Mouse (Mus musculus) embryonic facial prominence, embryonic 10.5 days (tissue): ENCODE measurements around the gene Pou6f2. TPM values are rescaled to one million over a fixed set of nuclear protein-coding genes. Genes with fewer than 3 reads are reported as not detected.

Experiments used
- DNase-seq: peaks from one replicate; pipeline ENCODE4 v3.0.0-alpha.2; 2017; ENCODE audit warnings: low spot score
- H3K27ac ChIP-seq: fragments of 300-500 bp; sonication (generic); replicated peaks from 2 replicates; pipeline ENCODE4 v1.5.1; 2016; ENCODE audit warnings: mild to moderate bottlenecking
- H3K27me3 ChIP-seq: fragments of 300-500 bp; sonication (generic); replicated peaks from 2 replicates; pipeline ENCODE4 v1.6.1; 2016; ENCODE audit warnings: low read depth, mild to moderate bottlenecking; ENCODE audit not compliant: poor library complexity, severe bottlenecking
- H3K36me3 ChIP-seq: fragments of 300-500 bp; sonication (generic); replicated peaks from 2 replicates; pipeline ENCODE4 v1.6.1; 2016; ENCODE audit warnings: mild to moderate bottlenecking, moderate library complexity
- H3K4me1 ChIP-seq: fragments of 300-500 bp; sonication (generic); 2 replicates; pipeline ENCODE4 v1.6.1; 2016
- H3K4me3 ChIP-seq: fragments of 300-500 bp; sonication (generic); 2 replicates; pipeline ENCODE4 v1.5.1; 2016; ENCODE audit warnings: mild to moderate bottlenecking, moderate library complexity
- H3K9me3 ChIP-seq: fragments of 300-500 bp; sonication (generic); 2 replicates; pipeline ENCODE4 v1.6.1; 2016; ENCODE audit warnings: mild to moderate bottlenecking
- WGBS: fragments of 180-500 bp; shearing (Covaris S2); methylation state at CpG from one replicate; pipeline ENCODE4 v1.1.7; 2016; 5-methylcytosine and 5-hydroxymethylcytosine counted together
- polyA plus RNA-seq: library from polyadenylated mRNA; unstranded; fragments of >200 nt; fragmentation: Nextera tagmentation; extraction: Ambion mirVana; gene quantifications from 2 replicates; pipeline ENCODE4 v1.2.1, GENCODE M21; 2016

The Pou6f2 gene
- polyA plus RNA-seq, 1 experiment from 2014 or later, result 2.2 TPM

DNA sequence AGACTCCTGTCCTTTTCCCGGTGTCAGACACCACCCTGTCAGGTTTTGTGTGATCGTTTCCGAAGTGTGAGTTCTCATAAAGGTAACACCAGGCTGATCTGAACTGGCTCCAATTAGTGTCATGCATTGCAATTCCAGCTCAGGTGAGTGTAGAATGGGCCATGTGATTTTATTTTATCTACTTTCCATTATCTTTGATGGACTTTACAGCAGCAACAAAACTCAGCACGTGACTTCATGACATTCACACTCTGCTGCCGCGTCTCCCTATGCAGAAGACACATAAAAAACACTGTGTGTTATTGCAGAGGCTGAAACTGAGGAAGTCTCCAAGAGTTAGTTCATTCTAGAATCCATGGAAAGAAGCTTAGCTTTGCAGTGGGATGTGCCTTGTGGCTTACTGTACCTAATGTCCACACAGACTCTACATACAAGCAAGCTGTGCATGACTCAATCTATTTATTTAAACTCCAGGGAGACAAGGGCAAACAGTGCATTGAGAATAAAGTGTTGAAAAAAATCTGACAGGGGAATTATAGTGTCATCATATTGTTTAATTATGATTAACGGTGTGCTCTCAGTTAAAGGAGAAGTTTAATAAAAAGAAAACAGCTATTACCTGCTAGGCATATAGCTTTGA is 90.9 kb downstream of the Pou6f2 start:
- no peaks in the 10 kb centered on the region for H3K27me3 ChIP-seq
- H3K4me1 ChIP-seq, result no peaks in the 10 kb centered on the region
- no peak overlapping the region for H3K4me3 ChIP-seq
- H3K27ac ChIP-seq, result no peak overlapping the region
- no peaks in the 10 kb centered on the region for H3K36me3 ChIP-seq
- DNase-seq, result no peak
- WGBS, result 88% methylated on average over 7 of the region's 7 CpGs
- H3K9me3 ChIP-seq, result no peaks in the 10 kb centered on the region

DNA sequence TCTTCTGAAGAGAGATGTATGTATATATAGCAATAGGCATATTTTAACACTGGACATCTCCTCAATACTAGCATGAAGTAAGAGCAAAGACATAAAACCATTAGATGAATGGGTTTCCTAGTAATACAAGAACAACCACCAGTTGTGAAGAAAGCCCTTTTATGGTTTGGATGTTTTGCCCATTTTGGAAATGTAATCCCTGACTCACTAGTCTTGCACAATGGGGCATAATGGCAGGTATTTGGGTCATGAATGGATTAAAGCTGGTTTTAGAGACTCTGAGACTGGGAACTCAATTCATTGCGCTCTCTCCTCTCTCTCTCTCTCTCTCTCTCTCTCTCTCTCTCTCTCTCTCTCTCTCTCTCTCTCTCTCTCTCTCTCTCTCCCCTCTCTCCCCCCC is 97.5 kb downstream of the Pou6f2 start:
- DNase-seq, result no peak
- H3K4me3 ChIP-seq, result no peak overlapping the region
- H3K9me3 ChIP-seq, result no peaks in the 10 kb centered on the region
- no peaks in the 10 kb centered on the region for H3K27me3 ChIP-seq
- no peaks in the 10 kb centered on the region for H3K4me1 ChIP-seq
- no peaks in the 10 kb centered on the region for H3K36me3 ChIP-seq
- WGBS, result 88% methylated on average over 1 of the region's 1 CpGs
- H3K27ac ChIP-seq, result no peak overlapping the region

DNA sequence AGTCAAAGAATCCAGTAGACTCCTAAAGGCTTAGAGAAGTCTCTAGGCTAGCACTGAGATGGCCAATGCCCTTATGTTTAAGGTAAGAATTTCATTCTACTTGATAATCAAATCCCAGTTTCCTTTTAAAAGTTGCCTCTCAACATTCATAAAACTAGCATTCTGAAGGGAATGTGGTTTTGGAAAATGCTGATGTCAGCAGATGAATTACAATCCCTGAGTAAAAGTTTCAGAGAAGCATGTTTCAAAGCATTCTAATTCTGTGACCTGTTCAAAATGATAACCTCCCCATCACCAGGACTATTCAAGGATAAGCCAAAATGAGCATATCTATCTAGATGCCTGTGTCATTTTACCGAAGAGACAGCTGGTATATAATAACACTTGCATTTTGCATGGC is 104.0 kb downstream of the Pou6f2 start:
- no peak for DNase-seq
- Histone ChIP-seq H3K9me3 (no peaks in the 10 kb centered on the region), H3K27me3 (no peaks in the 10 kb centered on the region), H3K36me3 (no peaks in the 10 kb centered on the region), H3K4me1 (no peaks in the 10 kb centered on the region), H3K27ac (no peak overlapping the region), H3K4me3 (no peak overlapping the region)
- WGBS, result 89% methylated on average over 1 of the region's 1 CpGs

DNA sequence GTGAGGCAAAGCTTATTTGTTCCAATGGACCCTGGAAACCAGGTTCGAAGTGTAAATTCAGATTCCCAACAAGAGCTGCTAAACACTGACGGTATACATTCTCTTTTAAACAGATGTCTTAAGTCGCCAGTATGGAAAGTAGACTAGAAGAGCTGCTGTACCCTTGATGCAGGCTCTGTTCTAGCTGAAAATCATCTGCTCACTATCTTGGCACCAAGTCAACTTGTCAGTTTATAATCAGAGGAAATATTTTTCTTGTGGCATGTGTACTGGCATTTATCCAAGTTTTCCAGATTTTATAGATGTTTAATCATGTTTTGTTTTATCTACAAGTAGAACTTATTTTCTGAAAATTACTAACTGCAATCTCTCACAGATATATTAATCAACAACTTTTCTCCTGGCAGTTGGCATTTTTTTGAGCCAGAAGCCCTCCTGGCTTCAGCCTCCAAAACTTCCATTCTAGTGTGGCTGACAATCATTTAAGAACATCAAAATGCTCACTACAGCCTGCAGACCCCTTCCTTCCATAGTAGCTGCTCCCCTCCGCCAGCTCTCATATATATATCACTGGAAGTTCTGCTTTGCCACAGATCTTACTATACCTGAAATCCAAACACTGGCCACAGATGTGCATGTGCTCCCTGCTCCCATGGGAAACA is 107.1 kb downstream of the Pou6f2 start:
- WGBS, result 91% methylated on average over 4 of the region's 4 CpGs
- Histone ChIP-seq H3K4me1 (no peaks in the 10 kb centered on the region), H3K27me3 (no peaks in the 10 kb centered on the region)

DNA sequence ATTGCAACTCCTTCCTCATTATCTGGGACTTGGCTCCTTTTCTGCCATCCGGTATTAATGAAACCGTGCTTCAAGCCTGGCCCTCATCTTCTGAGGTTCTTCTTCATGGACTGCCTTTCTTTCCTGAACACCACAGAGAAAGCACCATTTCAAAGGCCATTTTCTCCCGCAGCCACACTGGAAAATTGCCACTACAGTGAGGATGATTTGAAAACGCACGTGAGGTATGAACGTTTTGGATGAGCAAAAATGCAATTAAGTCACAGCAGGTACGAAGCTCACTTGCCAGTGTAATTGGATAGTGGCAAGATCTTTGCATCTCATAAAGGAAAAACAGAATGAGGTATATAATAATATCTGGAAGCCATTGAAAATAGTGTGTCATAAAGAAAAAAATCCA is 110.0 kb downstream of the Pou6f2 start:
- Histone ChIP-seq H3K27ac (no peak overlapping the region), H3K4me1 (no peaks in the 10 kb centered on the region), H3K9me3 (no peaks in the 10 kb centered on the region), H3K27me3 (no peaks in the 10 kb centered on the region), H3K36me3 (no peaks in the 10 kb centered on the region), H3K4me3 (no peak overlapping the region)
- DNase-seq, result no peak
- WGBS, result 84% methylated on average over 7 of the region's 7 CpGs

More for the DNA sequence above, 107.1 kb downstream of the Pou6f2 start:
- no peak for DNase-seq
- Histone ChIP-seq H3K27ac (no peak overlapping the region), H3K4me3 (no peak overlapping the region), H3K36me3 (no peaks in the 10 kb centered on the region), H3K9me3 (no peaks in the 10 kb centered on the region)

DNA sequence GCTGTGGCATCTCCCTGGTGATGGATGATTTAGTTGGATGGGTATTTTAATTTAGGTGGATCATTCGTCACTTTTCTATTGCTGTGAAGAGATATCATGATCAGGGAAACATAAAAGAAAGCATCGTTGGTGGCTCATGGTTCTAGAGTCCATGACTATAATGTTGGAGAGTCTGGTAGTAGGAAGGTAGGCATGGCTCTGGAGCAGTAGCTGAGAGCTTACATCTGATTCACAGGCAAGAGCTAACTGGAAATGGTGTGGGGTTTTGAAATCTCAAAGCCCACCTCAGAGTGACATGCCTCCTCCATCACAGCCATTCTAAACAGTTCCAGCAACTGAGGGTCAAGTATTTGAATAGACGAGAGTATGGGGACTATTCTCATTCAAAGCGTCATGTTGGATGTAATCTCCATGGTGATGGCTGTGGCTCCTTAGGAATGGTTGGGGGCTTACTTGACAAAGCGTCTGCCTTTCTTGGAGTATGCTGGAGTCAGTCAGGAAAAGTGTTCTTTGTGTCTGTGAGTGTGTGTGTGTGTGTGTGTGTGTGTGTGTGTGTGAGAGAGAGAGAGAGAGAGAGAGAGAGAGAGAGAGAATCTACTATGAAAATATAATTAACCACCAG is 115.0 kb downstream of the Pou6f2 start:
- H3K4me3 ChIP-seq, result no peak overlapping the region
- H3K27ac ChIP-seq, result no peak overlapping the region
- H3K4me1 ChIP-seq, result 0 out of 2 replicates have a peak, but pooled peaks cover 3% of the 10 kb centered on the region
- no peaks in the 10 kb centered on the region for H3K36me3 ChIP-seq
- H3K9me3 ChIP-seq, result no peaks in the 10 kb centered on the region
- 79% methylated on average over 5 of the region's 5 CpGs for WGBS
- H3K27me3 ChIP-seq, result no peaks in the 10 kb centered on the region
- DNase-seq, result no peak

DNA sequence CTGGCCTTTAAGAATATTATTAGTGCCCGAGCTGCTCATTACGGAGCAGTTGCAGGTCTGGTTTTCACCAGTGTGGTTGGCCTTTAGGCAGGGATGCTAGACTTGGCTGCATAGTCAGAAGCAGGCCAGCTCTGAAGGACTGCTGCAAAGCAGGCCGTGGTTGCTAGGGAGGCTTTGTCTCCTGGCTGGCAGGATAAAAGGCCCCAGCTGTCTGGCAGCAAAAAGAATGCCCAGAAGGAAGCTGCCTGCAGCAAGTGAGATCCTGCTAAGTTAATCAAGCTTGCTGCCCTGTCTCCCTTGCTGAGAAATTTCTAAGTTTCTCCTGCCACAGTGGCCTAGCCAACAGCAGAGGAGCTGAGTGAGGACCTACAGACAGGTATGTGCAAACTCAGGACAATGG is 116.4 kb downstream of the Pou6f2 start:
- Histone ChIP-seq H3K4me1 (0 out of 2 replicates have a peak, but pooled peaks cover 3% of the 10 kb centered on the region), H3K36me3 (no peaks in the 10 kb centered on the region), H3K4me3 (no peak overlapping the region), H3K9me3 (no peaks in the 10 kb centered on the region), H3K27ac (no peak overlapping the region; the same call in 1 of the 2 replicates), H3K27me3 (no peaks in the 10 kb centered on the region)
- 39% methylated on average over 3 of the region's 3 CpGs for WGBS
- peak; percentile 31 for DNase-seq

DNA sequence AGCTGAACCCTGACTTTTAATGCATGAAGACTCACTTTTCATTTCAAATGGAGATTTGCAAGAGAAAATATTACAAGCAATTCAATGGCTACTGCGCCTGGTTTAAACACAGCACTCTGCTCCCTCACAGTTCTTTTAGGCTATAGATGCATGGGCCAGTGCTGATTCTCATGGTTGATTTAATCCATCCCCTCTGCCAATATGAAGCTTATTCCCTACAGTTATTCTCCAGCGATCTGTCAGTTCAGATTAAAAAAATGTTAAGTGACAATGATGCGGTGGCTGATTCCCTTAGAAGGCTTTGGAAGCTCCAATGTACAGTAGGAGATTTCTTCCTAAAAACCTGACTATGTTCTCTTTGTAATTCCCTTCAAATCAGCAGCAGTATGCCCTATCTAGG is 144.4 kb downstream of the Pou6f2 start:
- WGBS, result 88% methylated on average over 3 of the region's 3 CpGs
- no peaks in the 10 kb centered on the region for H3K36me3 ChIP-seq

DNA sequence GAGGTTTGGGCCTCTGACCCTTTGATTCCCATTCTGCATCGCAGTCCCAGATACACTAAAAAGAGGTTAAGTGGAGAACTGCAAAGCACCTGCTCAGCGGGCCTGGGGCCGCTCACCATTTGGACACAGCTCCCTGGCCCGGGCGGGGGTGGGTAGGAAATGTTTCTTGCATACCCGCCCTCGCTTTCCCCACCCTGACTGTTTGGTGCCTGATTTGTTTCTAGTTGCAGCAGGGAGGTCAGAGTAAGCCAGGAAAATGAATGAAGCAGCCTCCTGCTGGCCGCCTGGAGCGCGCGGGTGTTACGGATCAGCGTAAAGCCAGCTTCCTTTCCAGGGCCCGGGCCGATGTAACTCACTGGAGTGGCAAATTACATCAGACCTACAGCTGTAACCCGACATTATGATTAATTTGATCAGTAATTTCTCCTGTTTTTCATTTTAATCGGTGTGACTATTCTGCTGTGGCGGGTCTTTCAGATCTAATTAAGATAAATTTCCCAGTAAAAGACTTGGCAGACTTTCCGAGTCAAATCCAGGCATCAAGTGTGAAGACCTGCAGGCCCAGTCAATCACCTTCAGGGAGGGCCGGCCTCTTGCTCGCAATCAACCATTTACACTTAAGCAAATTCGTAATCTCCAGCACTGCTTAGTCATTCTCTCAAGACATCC is 178.8 kb downstream of the Pou6f2 start:
- H3K4me1 ChIP-seq, result peaks cover 3% of the 10 kb centered on the region; the same call in 1 of the 2 replicates
- H3K4me3 ChIP-seq, result peak overlapping the region; percentile 37
- H3K27ac ChIP-seq, result no peak overlapping the region
- peaks cover 21% of the 10 kb centered on the region for H3K27me3 ChIP-seq
- 8% methylated on average over 22 of the region's 22 CpGs for WGBS
- no peaks in the 10 kb centered on the region for H3K9me3 ChIP-seq
- DNase-seq, result peak; percentile 63
- H3K36me3 ChIP-seq, result no peaks in the 10 kb centered on the region

More for the DNA sequence above, 144.4 kb downstream of the Pou6f2 start:
- no peak overlapping the region for H3K27ac ChIP-seq
- no peaks in the 10 kb centered on the region for H3K9me3 ChIP-seq
- H3K27me3 ChIP-seq, result no peaks in the 10 kb centered on the region
- H3K4me1 ChIP-seq, result no peaks in the 10 kb centered on the region
- no peak for DNase-seq
- H3K4me3 ChIP-seq, result no peak overlapping the region

DNA sequence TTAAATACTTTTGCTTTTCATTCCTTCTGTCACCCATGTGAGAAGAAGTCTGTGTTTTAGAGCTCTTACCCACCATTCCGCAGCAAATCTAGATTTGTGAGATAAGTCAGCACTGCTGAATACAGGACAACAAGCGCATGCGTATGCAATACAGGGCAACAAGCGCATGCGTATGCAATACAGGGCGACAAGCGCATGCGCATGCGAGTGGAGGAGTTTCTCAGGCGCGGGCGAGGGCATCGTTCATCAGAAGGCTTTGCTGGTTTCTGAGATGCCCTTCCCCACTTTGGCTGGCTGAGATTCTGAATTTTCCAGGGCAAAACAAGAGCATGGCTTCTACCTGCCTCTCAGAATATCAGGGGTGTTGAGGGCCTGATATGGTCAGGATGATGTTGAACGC is 186.2 kb downstream of the Pou6f2 start:
- H3K4me1 ChIP-seq, result no peaks in the 10 kb centered on the region
- no peak overlapping the region for H3K4me3 ChIP-seq
- no peak overlapping the region for H3K27ac ChIP-seq
- H3K9me3 ChIP-seq, result no peaks in the 10 kb centered on the region
- DNase-seq, result no peak
- H3K36me3 ChIP-seq, result no peaks in the 10 kb centered on the region
- 92% methylated on average over 14 of the region's 14 CpGs for WGBS
- H3K27me3 ChIP-seq, result no peaks in the 10 kb centered on the region

DNA sequence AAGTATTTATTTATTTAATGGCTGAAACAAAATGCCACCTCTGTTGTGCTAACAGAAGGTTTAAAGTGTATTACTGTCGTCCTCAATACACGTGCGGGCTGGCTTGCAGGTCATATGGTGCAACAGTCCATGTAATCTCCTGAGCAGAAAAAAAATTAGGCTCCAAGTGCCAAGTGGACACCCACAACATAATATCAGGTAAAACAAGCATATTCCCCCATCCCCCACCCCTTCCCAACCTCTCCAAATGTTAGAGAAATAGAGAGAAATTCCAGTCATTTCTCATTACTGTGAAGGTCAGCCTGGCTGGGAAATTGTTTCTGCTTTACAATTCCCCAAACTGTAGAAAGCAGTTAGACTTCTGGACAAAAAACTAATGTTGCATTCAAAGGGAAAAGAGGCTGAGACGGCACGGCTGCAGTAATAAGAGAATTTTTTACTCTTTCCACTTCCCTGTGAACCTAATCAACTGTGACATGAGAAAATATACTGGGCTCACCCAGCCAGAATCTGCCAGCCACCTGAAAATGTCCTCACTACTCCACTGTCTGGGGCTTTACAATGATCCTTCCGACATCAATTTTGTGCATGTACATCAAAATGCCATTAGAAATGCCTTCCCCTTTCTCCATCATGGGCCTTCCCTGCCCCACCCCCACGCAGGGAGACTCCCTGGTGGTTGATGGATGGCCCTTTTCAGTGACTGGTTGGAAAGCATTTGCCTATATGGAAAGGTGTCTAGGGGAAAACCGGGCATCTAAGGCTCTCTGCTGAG is 192.8 kb downstream of the Pou6f2 start:
- peaks cover 12% of the 10 kb centered on the region for H3K4me1 ChIP-seq
- H3K9me3 ChIP-seq, result no peaks in the 10 kb centered on the region
- H3K4me3 ChIP-seq, result no peak overlapping the region
- no peak for DNase-seq
- no peaks in the 10 kb centered on the region for H3K27me3 ChIP-seq
- H3K27ac ChIP-seq, result no peak overlapping the region
- WGBS, result 56% methylated on average over 8 of the region's 8 CpGs
- no peaks in the 10 kb centered on the region for H3K36me3 ChIP-seq

DNA sequence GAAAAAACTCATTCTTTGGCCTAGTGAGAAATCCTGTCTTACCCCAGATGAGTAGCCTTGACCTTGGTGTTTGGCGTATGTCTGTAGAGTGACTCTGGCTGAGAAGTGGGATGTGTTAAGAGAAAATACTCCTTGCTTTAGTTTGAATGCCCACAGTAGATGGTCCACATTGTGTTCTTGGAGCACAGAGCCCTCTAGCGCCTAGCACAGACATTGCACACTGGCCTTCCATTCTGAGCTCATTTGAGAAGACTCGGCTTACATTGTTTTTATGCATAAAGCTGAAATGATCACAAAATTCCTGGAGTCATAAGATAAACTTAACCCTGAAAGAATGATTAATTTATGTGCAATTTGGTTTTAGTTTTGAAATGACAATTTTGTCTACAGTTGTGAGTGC is 223.5 kb downstream of the Pou6f2 start:
- WGBS, result 43% methylated on average over 3 of the region's 3 CpGs
- H3K27ac ChIP-seq, result no peak overlapping the region
- peak; percentile 34 for DNase-seq

More for the DNA sequence above, 223.5 kb downstream of the Pou6f2 start:
- no peaks in the 10 kb centered on the region for H3K9me3 ChIP-seq
- no peaks in the 10 kb centered on the region for H3K36me3 ChIP-seq
- H3K27me3 ChIP-seq, result no peaks in the 10 kb centered on the region
- no peak overlapping the region for H3K4me3 ChIP-seq
- H3K4me1 ChIP-seq, result peaks cover 4% of the 10 kb centered on the region; the same call in 1 of the 2 replicates
